Mouse (Mus musculus) hindbrain, embryonic 11.5 days (tissue): Measurements from ENCODE around the gene Adra2a. TPM values are rescaled to one million over a fixed set of nuclear protein-coding genes. Genes with fewer than 3 reads are reported as not detected.

Experiments
- ATAC-seq: fragments of 200-750 bp; cut with Nextera tagmentation; 2 replicates; pipeline ENCODE4 v1.8.0; 2017; ENCODE audit warnings: mild to moderate bottlenecking, moderate TSS enrichment, moderate library complexity; ENCODE audit not compliant: low FRiP score
- DNase-seq: peaks from one replicate; pipeline ENCODE4 v3.0.0-alpha.2; 2015; ENCODE audit warnings: low spot score
- H3K27ac ChIP-seq: fragments of 300-500 bp; sonication (generic); 2 replicates; pipeline ENCODE4 v1.5.1; 2014; ENCODE audit warnings: mild to moderate bottlenecking, low read depth, low read length
- H3K27me3 ChIP-seq: fragments of 300-500 bp; sonication (generic); 2 replicates; pipeline ENCODE4 v1.6.1; 2014; ENCODE audit warnings: mild to moderate bottlenecking, low read length, moderate library complexity, mixed read lengths; ENCODE audit not compliant: control insufficient read depth, insufficient read depth
- H3K36me3 ChIP-seq: fragments of 300-500 bp; sonication (generic); 2 replicates; pipeline ENCODE4 v1.6.1; 2014; ENCODE audit warnings: mild to moderate bottlenecking, low read length, moderate library complexity, mixed read lengths; ENCODE audit not compliant: control insufficient read depth, insufficient read depth
- H3K4me1 ChIP-seq: fragments of 300-500 bp; sonication (generic); replicated peaks from 2 replicates; pipeline ENCODE4 v1.6.1; 2014; ENCODE audit warnings: low read length, mixed read lengths; ENCODE audit not compliant: control insufficient read depth, insufficient read depth
- H3K4me2 ChIP-seq: fragments of 300-500 bp; sonication (generic); replicated peaks from 2 replicates; pipeline ENCODE4 v1.6.1; 2014; ENCODE audit warnings: mild to moderate bottlenecking, low read depth, low read length
- H3K4me3 ChIP-seq: fragments of 300-500 bp; sonication (generic); 2 replicates; pipeline ENCODE4 v1.5.1; 2014; ENCODE audit warnings: low read depth, low read length
- H3K9ac ChIP-seq: fragments of 300-500 bp; sonication (generic); 2 replicates; pipeline ENCODE4 v1.6.1; 2014; ENCODE audit warnings: low read depth, low read length
- H3K9me3 ChIP-seq: fragments of 300-500 bp; sonication (generic); 2 replicates; pipeline ENCODE4 v1.6.1; 2016; ENCODE audit warnings: low read length; ENCODE audit not compliant: control insufficient read depth
- WGBS: fragments of 180-500 bp; shearing (Covaris S2); extraction: QIAGEN DNeasy Blood & Tissue Kit; methylation state at CpG from one replicate; pipeline ENCODE4 v1.1.7; 2014; 5-methylcytosine and 5-hydroxymethylcytosine counted together
- polyA plus RNA-seq: library from polyadenylated mRNA; unstranded; fragments of >200 nt; fragmentation: Nextera tagmentation; extraction: Ambion mirVana; gene quantifications from 2 replicates; pipeline ENCODE4 v1.2.1, GENCODE M21; 2014

Gene Adra2a
- polyA plus RNA-seq, 1 experiment from 2014 or later, result 2.5 TPM

GRCm38 (mm10) chr19:54095716-54096115, 51.8 kb downstream of the Adra2a start:
- 76% methylated on average over 5 of the region's 5 CpGs for WGBS
- Histone ChIP-seq H3K4me3 (no peak overlapping the region), H3K4me1 (no peaks in the 10 kb centered on the region), H3K27ac (no peak overlapping the region), H3K4me2 (no peak overlapping the region), H3K27me3 (no peaks in the 10 kb centered on the region), H3K9ac (no peak overlapping the region), H3K36me3 (no peaks in the 10 kb centered on the region), H3K9me3 (no peaks in the 10 kb centered on the region)
- DNase-seq (no peak), ATAC-seq (no peak)

- Histone ChIP-seq H3K27me3 (no peaks in the 10 kb centered on the region), H3K9me3 (no peaks in the 10 kb centered on the region), H3K9ac (no peak overlapping the region), H3K4me2 (no peak overlapping the region), H3K4me3 (no peak overlapping the region), H3K4me1 (no peaks in the 10 kb centered on the region), H3K27ac (no peak overlapping the region), H3K36me3 (no peaks in the 10 kb centered on the region)
- 92% methylated on average over 3 of the region's 3 CpGs for WGBS
- ATAC-seq (no peak), DNase-seq (no peak)
These were observed 54.4 kb downstream of the Adra2a start for GRCm38 (mm10) chr19:54098367-54098766.

Other genes with a start within 250 kb of the Adra2a start
- gene Pdcd4, start 151.9 kb upstream of the Adra2a start, polyA plus RNA-seq, result 66.9 and 82.4 TPM in 2 replicates
- 80.9 and 81.1 TPM in 2 replicates for gene Shoc2, start 99.8 kb upstream of the Adra2a start, polyA plus RNA-seq
- 139 and 142 TPM in 2 replicates for gene Bbip1, start 99.5 kb upstream of the Adra2a start, polyA plus RNA-seq